Mouse (Mus musculus) heart, adult 2 months (tissue): ENCODE results near the gene Tiam1. TPM values are rescaled to one million over a fixed set of nuclear protein-coding genes. Genes with fewer than 3 reads are reported as not detected.

Source experiments
- DNase-seq, 2 experiments: peaks; one replicate each; pipeline ENCODE4 v3.0.0; 2021
- H3K27ac ChIP-seq: fragments of 200-600 bp; 2 replicates; pipeline ENCODE4 v1.8.1; 2022
- H3K27me3 ChIP-seq: fragments of 200-500 bp; 2 replicates; pipeline ENCODE4 v1.6.1; 2012; ENCODE audit warnings: mild to moderate bottlenecking, low read length, inconsistent platforms, mixed read lengths; ENCODE audit not compliant: control insufficient read depth, insufficient read depth
- H3K36me3 ChIP-seq: fragments of 200-500 bp; 2 replicates; pipeline ENCODE4 v1.6.1; 2012; ENCODE audit warnings: low read length, inconsistent platforms; ENCODE audit not compliant: control insufficient read depth, insufficient read depth
- H3K4me1 ChIP-seq: fragments of 200-500 bp; 2 replicates; pipeline ENCODE4 v1.6.1; 2011; ENCODE audit warnings: low read length; ENCODE audit not compliant: control insufficient read depth, insufficient read depth
- H3K4me3 ChIP-seq: fragments of 200-600 bp; 2 replicates; pipeline ENCODE4 v1.8.1; 2022
- H3K79me2 ChIP-seq: fragments of 200-500 bp; replicated peaks from 2 replicates; pipeline ENCODE4 v1.6.1; 2012; ENCODE audit warnings: mild to moderate bottlenecking, inconsistent platforms, low read length, moderate library complexity, mixed read lengths; ENCODE audit not compliant: control insufficient read depth, insufficient read depth
- H3K9ac ChIP-seq: fragments of 200-500 bp; 2 replicates; pipeline ENCODE4 v1.6.1; 2012; ENCODE audit warnings: low read depth, mild to moderate bottlenecking, control low read depth, inconsistent platforms, low read length, mixed read lengths
- CTCF ChIP-seq: fragments of 200-600 bp; IDR thresholded peaks from 2 replicates; pipeline ENCODE4 v1.8.1; 2022; ENCODE audit warnings: antibody characterized with exemption, mild to moderate bottlenecking, moderate library complexity
- EP300 ChIP-seq: fragments of 200-500 bp; IDR thresholded peaks from 2 replicates; pipeline ENCODE4 v1.6.1; 2011; ENCODE audit warnings: low read depth, low read length, control low read depth; ENCODE audit not compliant: insufficient read depth
- POLR2A ChIP-seq: fragments of 200-500 bp; IDR thresholded peaks from 2 replicates; pipeline ENCODE4 v1.6.1; 2011; ENCODE audit warnings: mild to moderate bottlenecking, low read depth, low read length, control low read depth; ENCODE audit not compliant: insufficient read depth
- WGBS: fragments of 180-500 bp; shearing (Covaris S2); methylation state at CpG from one replicate; pipeline ENCODE4 v1.1.7; 2018; 5-methylcytosine and 5-hydroxymethylcytosine counted together
- intact Hi-C: fragments of 180-260 bp; cut with DNase I; formaldehyde crosslinking; loops from one replicate; pipeline ENCODE4 v1.15.1; 2025
- polyA plus RNA-seq: library from polyadenylated mRNA; depleted of rRNA; stranded (reverse); fragments of >200 nt; gene quantifications from 2 replicates; pipeline ENCODE4 v1.2.3, GENCODE M21; 2012
- total RNA-seq, 2 experiments: library from RNA; stranded (reverse); gene quantifications; 2 replicates each; pipeline ENCODE4 v1.2.3; 2021

The Tiam1 gene
- total and polyA plus RNA-seq, 3 experiments = 2.3 to 7.9 (median 4.4) TPM

DNA sequence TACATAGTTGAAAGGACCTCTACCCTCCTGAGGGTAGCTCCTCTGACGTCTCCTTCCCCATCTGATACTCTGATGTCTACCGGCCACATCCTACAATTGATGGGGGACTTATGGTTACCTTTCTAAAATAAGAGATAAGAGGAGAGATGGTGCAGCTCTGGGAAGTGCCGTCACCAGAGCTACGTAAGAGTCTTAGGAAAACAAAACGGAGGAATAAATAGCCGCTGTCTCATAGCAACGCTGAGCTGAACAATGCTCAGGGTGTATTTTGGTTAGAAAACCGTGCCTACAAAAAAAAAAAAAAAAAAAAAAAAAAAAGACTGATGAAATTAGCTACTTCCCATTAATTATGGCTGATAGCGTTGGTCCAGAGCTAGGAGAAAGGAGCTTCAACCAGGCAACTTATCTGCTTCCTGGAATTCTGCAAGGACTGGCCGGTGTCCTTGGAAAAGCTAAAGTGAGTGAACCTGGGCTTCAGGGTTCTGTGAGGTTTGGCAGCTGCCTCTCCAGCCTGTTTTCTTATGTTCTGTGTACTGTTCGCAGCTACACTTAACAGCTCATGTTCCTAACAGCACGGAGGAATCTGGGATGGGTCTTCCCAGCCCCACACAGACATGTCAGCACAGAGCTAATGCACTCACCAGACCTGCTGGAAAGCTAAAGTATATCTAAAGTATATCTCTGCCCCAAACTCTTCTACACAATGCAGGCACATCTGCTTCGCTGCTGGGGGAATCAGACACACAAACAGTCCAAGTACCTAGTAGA is 26.5 kb upstream of the Tiam1 start:
- H3K9ac ChIP-seq = no peak overlapping the region

GRCm38 (mm10) chr16:90167646-90168045 is 24.1 kb upstream of the Tiam1 start:
- Histone ChIP-seq H3K27me3 (no peaks in the 10 kb centered on the region), H3K4me1 (no peaks in the 10 kb centered on the region), H3K36me3 (no peaks in the 10 kb centered on the region), H3K9ac (no peak overlapping the region), H3K79me2 (no peaks in the 10 kb centered on the region), H3K4me3 (no peak overlapping the region), H3K27ac (no peak overlapping the region)
- TF ChIP-seq EP300 (0 out of 2 replicates have a peak, but pooled peaks have one; percentile 60), POLR2A (no peak)
- intact Hi-C loops = loop anchor here (1.0 kb wide), 3 partner anchors 224 to 393 kb away; no protein-coding TSS in a partner anchor
- 24% methylated on average over 10 of the region's 10 CpGs for WGBS
- peak; percentile 64 to 73 for DNase-seq

More for the DNA sequence above, 26.5 kb upstream of the Tiam1 start:
- intact Hi-C loops = no loop called here
- no peak overlapping the region for H3K4me3 ChIP-seq
- no peaks in the 10 kb centered on the region for H3K79me2 ChIP-seq
- TF ChIP-seq POLR2A (no peak), CTCF (no peak), EP300 (no peak)
- H3K36me3 ChIP-seq = no peaks in the 10 kb centered on the region
- H3K27me3 ChIP-seq = no peaks in the 10 kb centered on the region
- no peak for DNase-seq
- WGBS = 30% methylated on average over 13 of the region's 13 CpGs
- H3K4me1 ChIP-seq = no peaks in the 10 kb centered on the region
- H3K27ac ChIP-seq = no peak overlapping the region

DNA sequence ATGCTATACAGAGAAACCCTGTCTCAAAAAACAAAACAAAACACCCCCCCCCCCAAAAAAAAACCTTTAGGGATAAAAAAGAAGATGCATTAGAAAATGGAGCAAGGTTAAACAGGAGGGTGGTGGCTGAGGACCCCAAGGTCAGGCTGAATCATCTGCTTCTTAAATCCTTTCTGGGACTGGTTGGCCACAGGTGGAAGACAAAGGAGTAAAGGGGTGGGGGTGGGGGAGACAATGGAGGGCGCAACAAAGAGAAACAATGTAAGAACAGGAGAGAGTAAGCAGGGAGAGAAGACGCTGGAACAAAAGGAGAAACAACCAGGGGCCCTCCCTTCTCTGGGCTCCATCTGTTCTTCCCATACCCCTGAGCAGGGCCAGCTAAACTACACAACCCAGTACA is 21.9 kb upstream of the Tiam1 start:
- Histone ChIP-seq H3K9ac (no peak overlapping the region), H3K79me2 (no peaks in the 10 kb centered on the region), H3K27me3 (no peaks in the 10 kb centered on the region), H3K27ac (no peak overlapping the region), H3K4me1 (no peaks in the 10 kb centered on the region), H3K36me3 (no peaks in the 10 kb centered on the region), H3K4me3 (no peak overlapping the region)
- TF ChIP-seq POLR2A (no peak), CTCF (no peak), EP300 (no peak)
- no peak for DNase-seq
- intact Hi-C loops = no loop called here
- WGBS = 74% methylated on average over 2 of the region's 2 CpGs

DNA sequence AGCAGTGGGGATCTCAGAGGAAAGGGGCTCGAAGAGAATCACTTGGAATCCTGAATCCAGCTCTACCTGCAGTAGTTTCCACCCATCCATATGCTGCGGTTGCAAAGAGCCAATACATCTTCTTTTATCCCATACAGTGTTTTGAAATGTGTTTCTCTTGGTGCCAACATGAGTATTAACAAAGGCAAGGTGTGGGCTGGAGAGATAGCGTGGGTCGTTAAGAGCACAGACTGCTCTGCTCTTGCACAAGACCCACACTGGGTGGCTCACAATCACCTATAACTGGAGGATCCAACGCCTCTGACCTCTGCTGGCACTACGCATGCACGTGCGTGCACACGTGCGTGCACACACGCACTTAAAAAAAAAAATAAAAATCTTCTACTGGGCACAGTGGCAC is 21.4 kb upstream of the Tiam1 start:
- H3K4me1 ChIP-seq = no peaks in the 10 kb centered on the region
- H3K79me2 ChIP-seq = no peaks in the 10 kb centered on the region
- intact Hi-C loops = no loop called here
- no peak overlapping the region for H3K4me3 ChIP-seq
- no peaks in the 10 kb centered on the region for H3K27me3 ChIP-seq
- 87% methylated on average over 11 of the region's 11 CpGs for WGBS
- no peak for TF ChIP-seq EP300
- no peak for TF ChIP-seq CTCF
- TF ChIP-seq POLR2A = no peak
- no peak overlapping the region for H3K9ac ChIP-seq
- no peak overlapping the region for H3K27ac ChIP-seq
- DNase-seq = no peak
- no peaks in the 10 kb centered on the region for H3K36me3 ChIP-seq

GRCm38 (mm10) chr16:90155080-90155479 is 11.5 kb upstream of the Tiam1 start:
- 47% methylated on average over 7 of the region's 7 CpGs for WGBS
- Histone ChIP-seq H3K36me3 (no peaks in the 10 kb centered on the region), H3K4me1 (no peaks in the 10 kb centered on the region), H3K4me3 (no peak overlapping the region), H3K27ac (no peak overlapping the region), H3K27me3 (no peaks in the 10 kb centered on the region), H3K79me2 (no peaks in the 10 kb centered on the region), H3K9ac (no peak overlapping the region)
- DNase-seq = no peak
- TF ChIP-seq CTCF (peak; percentile 27; the same call in 1 of the 2 replicates), EP300 (no peak), POLR2A (no peak)
- intact Hi-C loops = no loop called here

DNA sequence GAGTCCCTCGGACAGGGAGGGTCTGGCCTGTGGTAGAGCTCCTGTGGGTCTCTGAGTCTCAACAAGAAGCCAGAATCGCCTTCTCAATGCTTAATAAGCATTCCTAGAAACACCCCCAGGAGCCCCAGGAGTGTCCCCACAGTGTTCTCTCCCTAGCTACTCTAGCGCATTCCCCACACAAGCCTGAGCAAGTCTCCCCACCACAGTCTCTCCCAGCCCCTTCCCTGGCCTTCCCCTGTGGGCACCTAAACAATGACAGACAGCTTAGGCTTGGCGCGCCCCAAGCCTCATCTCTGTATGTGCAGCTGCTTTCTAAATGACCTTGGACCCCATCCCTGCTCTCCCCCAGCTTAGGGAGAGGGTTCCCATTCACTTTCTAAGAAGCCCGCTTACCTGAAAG is 7.3 kb upstream of the Tiam1 start:
- Histone ChIP-seq H3K4me1 (no peaks in the 10 kb centered on the region), H3K9ac (no peak overlapping the region), H3K27ac (no peak overlapping the region), H3K27me3 (no peaks in the 10 kb centered on the region), H3K36me3 (no peaks in the 10 kb centered on the region), H3K79me2 (no peaks in the 10 kb centered on the region), H3K4me3 (no peak overlapping the region)
- no peak for DNase-seq
- intact Hi-C loops = no loop called here
- TF ChIP-seq POLR2A (no peak), CTCF (no peak), EP300 (no peak)
- 88% methylated on average over 6 of the region's 6 CpGs for WGBS
